Mouse (Mus musculus) thymus, adult 2 months (tissue): ENCODE results near the gene Zdhhc14.

ENCODE experiments used
- CTCF ChIP-seq: fragments of 200-500 bp; IDR thresholded peaks from 2 replicates; pipeline ENCODE4 v1.5.1; 2012; ENCODE audit warnings: mild to moderate bottlenecking, control low read depth, low read length, moderate library complexity, borderline replicate concordance; ENCODE audit not compliant: control insufficient read depth, poor library complexity, insufficient read depth; ENCODE audit errors: extremely low read depth
- POLR2A ChIP-seq: fragments of 200-500 bp; IDR thresholded peaks from 2 replicates; pipeline ENCODE4 v1.6.1; 2012; ENCODE audit warnings: mild to moderate bottlenecking, low read length, control low read depth, moderate library complexity; ENCODE audit not compliant: control insufficient read depth, poor library complexity, insufficient read depth; ENCODE audit errors: extremely low read depth

GRCm38 (mm10) chr17:5785238-5785637, 292.9 kb downstream of the Zdhhc14 start:
- TF ChIP-seq CTCF (no peak), POLR2A (no peak)
